8 mouse cellular contexts compared by ENCODE assay signal in the genomic region with DNA sequence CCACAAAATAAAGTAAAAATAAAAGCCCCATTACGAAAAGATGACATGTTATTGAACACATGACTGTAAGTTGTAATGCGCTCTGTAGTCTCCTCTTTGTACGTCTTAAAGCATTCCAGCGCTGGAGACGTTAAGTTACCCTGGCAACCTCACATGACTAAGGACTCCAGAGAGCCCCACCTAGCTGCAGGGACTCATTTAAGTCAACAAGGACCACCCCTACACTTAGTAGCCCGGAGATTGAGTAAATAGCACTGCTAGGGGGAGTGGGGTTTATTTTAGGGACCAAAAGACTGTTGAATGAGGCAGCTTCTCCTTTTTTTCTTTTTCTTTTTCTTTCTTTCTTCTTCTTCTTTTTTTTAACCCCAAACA.
DNase-seq lines count a peak whose midpoint lies in the region; ATAC-seq lines count a peak whose summit lies in the region.

No protein-coding gene starts in this region.

- H3K27ac ChIP-seq in lung, embryonic 16.5 days (ENCODE audit: low read length): peak overlapping the region; percentile 92
- H3K27ac ChIP-seq in embryonic facial prominence, embryonic 11.5 days (replicated peaks; ENCODE audit: low read depth, low read length): peak overlapping the region; percentile 17; the same call in 1 of the 2 replicates
- H3K27ac ChIP-seq in hindbrain, embryonic 10.5 days: peak overlapping the region; percentile 83

- ATAC-seq in lung, embryonic 16.5 days (ENCODE audit: low read depth): peak; percentile 59
- ATAC-seq in embryonic facial prominence, embryonic 11.5 days (replicated peaks; ENCODE audit: insufficient number of reproducible peaks, low FRiP score, low TSS enrichment, low read depth): peak; percentile 17; the same call in 1 of the 2 replicates

- peak overlapping the region; percentile 25; the same call in 1 of the 2 replicates for H3K9ac ChIP-seq in lung, embryonic 16.5 days (ENCODE audit: low read length)
- no peak overlapping the region for H3K9ac ChIP-seq in embryonic facial prominence, embryonic 11.5 days (replicated peaks; ENCODE audit: low read length)

- WGBS in lung, embryonic 16.5 days: 4% methylated on average over 6 of the region's 6 CpGs
- WGBS in embryonic facial prominence, embryonic 11.5 days: 2% methylated on average over 6 of the region's 6 CpGs
- WGBS in hindbrain, embryonic 10.5 days: under 1% methylated on average over 6 of the region's 6 CpGs

- no peaks in the 10 kb centered on the region for H3K27me3 ChIP-seq in lung, embryonic 16.5 days (ENCODE audit: control insufficient read depth, insufficient read depth, low read depth, low read length)
- H3K27me3 ChIP-seq in embryonic facial prominence, embryonic 11.5 days (ENCODE audit: control insufficient read depth, insufficient read depth, low read length): no peaks in the 10 kb centered on the region
- peaks cover 22% of the 10 kb centered on the region for H3K27me3 ChIP-seq in hindbrain, embryonic 10.5 days (ENCODE audit: insufficient read depth, poor library complexity, severe bottlenecking)

- H3K9me3 ChIP-seq in lung, embryonic 16.5 days (ENCODE audit: control insufficient read depth, low read length): no peaks in the 10 kb centered on the region
- no peaks in the 10 kb centered on the region for H3K9me3 ChIP-seq in embryonic facial prominence, embryonic 11.5 days (replicated peaks; ENCODE audit: control insufficient read depth, low read length)
- H3K9me3 ChIP-seq in hindbrain, embryonic 10.5 days: no peaks in the 10 kb centered on the region

- peak overlapping the region; percentile 20; the same call in 1 of the 2 replicates for H3K4me3 ChIP-seq in lung, embryonic 16.5 days (ENCODE audit: low read length)
- H3K4me3 ChIP-seq in embryonic facial prominence, embryonic 11.5 days (ENCODE audit: low read depth, low read length): no peak overlapping the region
- H3K4me3 ChIP-seq in hindbrain, embryonic 10.5 days: peak overlapping the region; percentile 34

- H3K4me2 ChIP-seq in lung, embryonic 16.5 days (ENCODE audit: low read depth, low read length): peak overlapping the region; percentile 43
- peak overlapping the region; percentile 19; the same call in 1 of the 2 replicates for H3K4me2 ChIP-seq in embryonic facial prominence, embryonic 11.5 days (ENCODE audit: low read depth, low read length)

- no peak for DNase-seq in lung, postnatal 25 days (ENCODE audit: low spot score)
- DNase-seq in embryonic facial prominence, embryonic 11.5 days (ENCODE audit: low spot score): peak; percentile 91
- peak; percentile 54 for DNase-seq in hindbrain, embryonic 10.5 days (ENCODE audit: low spot score)
- peak; percentile 66 for DNase-seq in lung, postnatal 36 days
- peak; percentile 56 for DNase-seq in thymus, postnatal 0 days (ENCODE audit: low spot score)
- DNase-seq in cerebellum, adult 8-10 months: no peak
- DNase-seq in cerebellum, adult 9-10 months: no peak

- peaks cover 44% of the 10 kb centered on the region for H3K4me1 ChIP-seq in lung, embryonic 16.5 days (replicated peaks; ENCODE audit: control insufficient read depth, insufficient read depth, low read length)
- peaks cover 4% of the 10 kb centered on the region for H3K4me1 ChIP-seq in embryonic facial prominence, embryonic 11.5 days (ENCODE audit: control insufficient read depth, insufficient read depth, low read length)
- peaks cover 65% of the 10 kb centered on the region for H3K4me1 ChIP-seq in hindbrain, embryonic 10.5 days (replicated peaks)

- no peaks in the 10 kb centered on the region for H3K36me3 ChIP-seq in lung, embryonic 16.5 days (ENCODE audit: control insufficient read depth, insufficient read depth, low read length)
- H3K36me3 ChIP-seq in embryonic facial prominence, embryonic 11.5 days (replicated peaks; ENCODE audit: control insufficient read depth, insufficient read depth, low read depth, low read length): no peaks in the 10 kb centered on the region
- H3K36me3 ChIP-seq in hindbrain, embryonic 10.5 days: no peaks in the 10 kb centered on the region

Comparison
In these comparisons a context has a peak if more than half of its experiments do, and no peak if none do; other contexts are left out.
1. DNase-seq: peak in embryonic facial prominence, embryonic 11.5 days (single experiment), hindbrain, embryonic 10.5 days (single experiment), lung, postnatal 36 days (single experiment) and thymus, postnatal 0 days (single experiment); none in lung, postnatal 25 days (single experiment), cerebellum, adult 8-10 months (single experiment) and cerebellum, adult 9-10 months (single experiment).
2. H3K27ac ChIP-seq: peak in every context shown above with its lines; median percentile 92 in lung, embryonic 16.5 days; 83 in hindbrain, embryonic 10.5 days; 17 in embryonic facial prominence, embryonic 11.5 days.